Mouse (Mus musculus): Measurements from ENCODE around the gene Tmem150a. TPM values are rescaled to one million over a fixed set of nuclear protein-coding genes. Genes with fewer than 3 reads are reported as not detected.

The Tmem150a gene
- polyA plus RNA-seq, 1 experiment from 2014 or later, result 17.1 TPM

DNA sequence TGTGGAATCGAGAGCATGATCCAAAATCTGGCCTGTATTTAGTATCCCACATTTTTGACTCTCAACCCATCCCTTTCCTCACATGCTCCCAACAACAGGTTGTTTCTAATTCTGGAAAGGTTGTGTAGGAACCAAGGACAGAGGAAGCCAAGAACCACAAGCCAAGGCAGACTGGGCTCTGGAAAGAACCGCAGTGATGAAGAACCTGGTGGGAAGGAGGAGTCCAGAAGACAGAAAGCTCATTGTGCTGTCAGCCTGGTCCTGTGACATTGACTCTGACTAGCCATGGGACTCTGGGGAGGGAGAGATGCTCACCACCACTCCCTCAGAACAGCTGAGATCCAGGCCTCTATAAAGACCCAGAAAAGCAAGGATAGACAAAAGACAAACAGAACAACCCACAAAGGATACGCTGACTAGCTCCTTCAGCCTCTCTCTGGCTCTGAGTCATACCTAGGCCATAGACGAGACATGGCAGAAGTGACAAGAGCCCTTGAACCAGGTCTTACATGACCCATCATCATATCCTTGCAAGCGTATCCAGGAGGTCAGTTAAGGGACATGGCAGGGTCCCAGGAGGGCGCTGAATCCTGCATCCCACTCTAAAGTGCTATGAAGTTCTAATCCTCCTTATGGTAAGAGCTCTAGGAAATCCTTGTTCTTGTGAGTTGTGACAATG lies 28.0 kb downstream of the Tmem150a start:
- Histone ChIP-seq H3K4me3 (replicated peaks; ENCODE audit: low read depth, low read length) (no peak overlapping the region), H3K9ac (replicated peaks; ENCODE audit: low read length) (no peak overlapping the region), H3K36me3 (ENCODE audit: control insufficient read depth, insufficient read depth, low read length) (no peaks in the 10 kb centered on the region), H3K27me3 (ENCODE audit: control insufficient read depth, insufficient read depth, low read length) (peaks cover 15% of the 10 kb centered on the region; the same call in 1 of the 2 replicates), H3K4me2 (ENCODE audit: low read length) (no peak overlapping the region), H3K9me3 (ENCODE audit: control insufficient read depth, low read length) (no peaks in the 10 kb centered on the region), H3K27ac (replicated peaks; ENCODE audit: low read depth, low read length) (no peak overlapping the region), H3K4me1 (ENCODE audit: control insufficient read depth, insufficient read depth, low read length) (0 out of 2 replicates have a peak, but pooled peaks cover 5% of the 10 kb centered on the region)
- no peak for DNase-seq
- WGBS, result 79% methylated on average over 6 of the region's 6 CpGs
- ATAC-seq (ENCODE audit: low FRiP score, low TSS enrichment), result no peak

DNA sequence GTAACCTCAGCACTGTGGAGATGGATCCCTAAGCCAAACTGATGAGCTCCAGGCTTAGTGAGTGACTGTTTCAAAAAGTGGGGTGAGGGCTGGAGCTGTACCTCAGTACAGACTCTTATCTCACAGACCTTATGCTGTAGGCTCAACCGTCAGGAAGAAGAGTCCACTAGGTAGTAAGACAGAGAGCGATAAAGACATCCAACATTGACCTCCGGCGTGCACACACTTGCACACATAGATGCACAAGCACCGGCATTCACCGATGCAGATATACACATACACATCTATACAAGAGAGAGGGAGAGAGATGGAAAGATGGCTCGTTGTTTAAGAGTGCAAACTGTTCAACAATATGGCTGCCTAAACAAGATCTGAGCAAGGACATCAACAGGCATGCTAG lies 28.7 kb downstream of the Tmem150a start:
- peaks cover 15% of the 10 kb centered on the region; the same call in 1 of the 2 replicates for H3K27me3 ChIP-seq (ENCODE audit: control insufficient read depth, insufficient read depth, low read length)
- 0 out of 2 replicates have a peak, but pooled peaks cover 5% of the 10 kb centered on the region for H3K4me1 ChIP-seq (ENCODE audit: control insufficient read depth, insufficient read depth, low read length)
- no peak overlapping the region for H3K9ac ChIP-seq (replicated peaks; ENCODE audit: low read length)
- H3K27ac ChIP-seq (replicated peaks; ENCODE audit: low read depth, low read length), result no peak overlapping the region
- no peaks in the 10 kb centered on the region for H3K36me3 ChIP-seq (ENCODE audit: control insufficient read depth, insufficient read depth, low read length)
- 96% methylated on average over 7 of the region's 7 CpGs for WGBS
- DNase-seq (no peak), ATAC-seq (ENCODE audit: low FRiP score, low TSS enrichment) (no peak)
- H3K9me3 ChIP-seq (ENCODE audit: control insufficient read depth, low read length), result no peaks in the 10 kb centered on the region
- no peak overlapping the region for H3K4me3 ChIP-seq (replicated peaks; ENCODE audit: low read depth, low read length)
- no peak overlapping the region for H3K4me2 ChIP-seq (ENCODE audit: low read length)

DNA sequence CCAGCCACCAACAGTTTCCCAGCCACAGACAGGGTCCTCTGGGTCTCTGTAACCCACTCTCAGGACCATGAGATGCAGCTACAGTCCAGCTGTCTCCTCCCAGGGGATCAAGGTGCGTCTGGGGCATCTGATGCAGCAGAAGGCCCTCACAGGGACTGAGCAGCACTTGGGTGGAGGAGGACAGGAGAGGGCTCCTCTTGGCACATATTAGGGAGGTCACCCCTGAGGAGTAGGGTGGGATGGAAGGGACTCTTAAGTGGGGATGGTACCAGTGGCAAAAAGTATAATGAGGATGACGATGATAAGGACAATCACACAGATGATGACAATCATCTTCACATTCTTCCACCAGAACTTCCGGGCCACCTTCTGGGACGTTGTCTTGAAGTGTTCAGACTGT lies 30.0 kb downstream of the Tmem150a start:
- Histone ChIP-seq H3K9ac (replicated peaks; ENCODE audit: low read length) (no peak overlapping the region), H3K4me1 (ENCODE audit: control insufficient read depth, insufficient read depth, low read length) (0 out of 2 replicates have a peak, but pooled peaks cover 9% of the 10 kb centered on the region), H3K27me3 (ENCODE audit: control insufficient read depth, insufficient read depth, low read length) (peaks cover 14% of the 10 kb centered on the region; the same call in 1 of the 2 replicates), H3K27ac (replicated peaks; ENCODE audit: low read depth, low read length) (no peak overlapping the region), H3K9me3 (ENCODE audit: control insufficient read depth, low read length) (no peaks in the 10 kb centered on the region), H3K4me3 (replicated peaks; ENCODE audit: low read depth, low read length) (no peak overlapping the region), H3K36me3 (ENCODE audit: control insufficient read depth, insufficient read depth, low read length) (no peaks in the 10 kb centered on the region), H3K4me2 (ENCODE audit: low read length) (no peak overlapping the region)
- ATAC-seq (ENCODE audit: low FRiP score, low TSS enrichment) (no peak), DNase-seq (no peak)
- WGBS, result 91% methylated on average over 4 of the region's 4 CpGs

DNA sequence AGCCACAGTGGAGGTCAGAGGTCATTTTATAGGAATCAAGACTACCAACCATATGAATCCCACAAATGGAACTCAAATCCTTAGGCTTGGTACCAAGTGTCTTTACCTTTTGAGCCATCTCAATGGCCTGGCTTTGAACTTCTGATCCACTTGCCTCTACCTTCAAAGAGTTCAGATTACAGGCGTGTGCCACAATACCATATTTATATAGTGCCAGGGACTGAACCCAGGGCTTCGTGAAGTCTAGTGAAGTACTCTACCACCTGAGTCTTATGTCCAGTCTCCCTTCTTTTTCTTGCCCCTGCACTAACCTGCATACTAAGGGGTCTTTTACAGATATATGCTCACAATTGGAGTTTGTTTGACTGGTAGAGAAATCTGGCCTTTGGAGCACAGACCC lies 31.3 kb downstream of the Tmem150a start:
- Histone ChIP-seq H3K27me3 (ENCODE audit: control insufficient read depth, insufficient read depth, low read length) (peaks cover 16% of the 10 kb centered on the region; the same call in 1 of the 2 replicates), H3K4me3 (replicated peaks; ENCODE audit: low read depth, low read length) (no peak overlapping the region), H3K27ac (replicated peaks; ENCODE audit: low read depth, low read length) (no peak overlapping the region), H3K4me1 (ENCODE audit: control insufficient read depth, insufficient read depth, low read length) (0 out of 2 replicates have a peak, but pooled peaks cover 9% of the 10 kb centered on the region), H3K4me2 (ENCODE audit: low read length) (no peak overlapping the region), H3K9me3 (ENCODE audit: control insufficient read depth, low read length) (no peaks in the 10 kb centered on the region), H3K9ac (replicated peaks; ENCODE audit: low read length) (no peak overlapping the region), H3K36me3 (ENCODE audit: control insufficient read depth, insufficient read depth, low read length) (no peaks in the 10 kb centered on the region)
- 93% methylated on average over 2 of the region's 2 CpGs for WGBS
- ATAC-seq (ENCODE audit: low FRiP score, low TSS enrichment) (no peak), DNase-seq (no peak)

DNA sequence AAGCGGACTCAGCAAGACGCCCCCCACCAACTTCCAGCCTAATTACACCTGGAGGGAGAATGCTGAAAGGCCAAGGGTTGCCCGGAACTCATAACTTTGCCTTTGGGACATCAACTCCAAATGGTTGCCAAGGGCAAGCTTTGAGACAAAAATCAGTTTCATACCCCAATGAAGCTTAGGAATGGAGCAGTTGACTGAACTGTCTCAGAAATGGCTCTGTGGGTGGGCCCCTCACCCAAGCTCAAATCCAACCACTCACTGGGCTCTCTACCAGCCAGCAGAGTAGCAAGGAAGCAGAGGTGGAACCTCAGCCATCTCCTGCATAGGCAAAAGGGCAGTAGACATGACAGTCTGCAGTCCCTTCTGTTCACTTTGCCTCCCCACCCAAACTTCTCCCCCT lies 32.6 kb downstream of the Tmem150a start:
- DNase-seq (no peak), ATAC-seq (ENCODE audit: low FRiP score, low TSS enrichment) (no peak)
- Histone ChIP-seq H3K4me2 (ENCODE audit: low read length) (no peak overlapping the region), H3K27ac (replicated peaks; ENCODE audit: low read depth, low read length) (no peak overlapping the region), H3K9me3 (ENCODE audit: control insufficient read depth, low read length) (no peaks in the 10 kb centered on the region), H3K36me3 (ENCODE audit: control insufficient read depth, insufficient read depth, low read length) (no peaks in the 10 kb centered on the region), H3K4me3 (replicated peaks; ENCODE audit: low read depth, low read length) (no peak overlapping the region), H3K9ac (replicated peaks; ENCODE audit: low read length) (no peak overlapping the region), H3K4me1 (ENCODE audit: control insufficient read depth, insufficient read depth, low read length) (0 out of 2 replicates have a peak, but pooled peaks cover 9% of the 10 kb centered on the region), H3K27me3 (ENCODE audit: control insufficient read depth, insufficient read depth, low read length) (peaks cover 16% of the 10 kb centered on the region; the same call in 1 of the 2 replicates)
- 78% methylated on average over 3 of the region's 3 CpGs for WGBS

DNA sequence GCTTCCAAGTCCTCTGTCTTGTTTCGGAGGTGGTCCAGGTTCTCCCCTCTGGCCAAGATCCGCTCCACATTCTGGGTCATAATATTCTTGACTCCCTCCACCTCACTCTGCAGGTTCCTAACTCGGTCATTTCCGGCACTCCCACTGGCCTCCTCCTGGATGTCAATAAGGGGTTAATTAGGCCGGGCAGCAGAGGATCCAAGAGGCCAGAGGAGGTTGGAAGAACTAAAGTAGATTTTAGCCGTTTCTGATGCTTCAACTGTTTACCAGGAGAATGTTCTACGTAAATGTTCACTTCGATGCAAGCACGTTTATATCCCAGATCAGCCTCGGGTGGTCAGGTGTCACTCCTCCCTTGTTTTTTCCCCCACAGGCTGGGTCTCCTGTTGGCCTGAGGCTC lies 33.0 kb downstream of the Tmem150a start:
- H3K4me3 ChIP-seq (replicated peaks; ENCODE audit: low read depth, low read length), result no peak overlapping the region
- H3K4me2 ChIP-seq (ENCODE audit: low read length), result no peak overlapping the region
- no peaks in the 10 kb centered on the region for H3K9me3 ChIP-seq (ENCODE audit: control insufficient read depth, low read length)
- 75% methylated on average over 10 of the region's 10 CpGs for WGBS
- no peak overlapping the region for H3K27ac ChIP-seq (replicated peaks; ENCODE audit: low read depth, low read length)
- peaks cover 16% of the 10 kb centered on the region; the same call in 1 of the 2 replicates for H3K27me3 ChIP-seq (ENCODE audit: control insufficient read depth, insufficient read depth, low read length)
- 0 out of 2 replicates have a peak, but pooled peaks cover 9% of the 10 kb centered on the region for H3K4me1 ChIP-seq (ENCODE audit: control insufficient read depth, insufficient read depth, low read length)
- no peak overlapping the region for H3K9ac ChIP-seq (replicated peaks; ENCODE audit: low read length)
- H3K36me3 ChIP-seq (ENCODE audit: control insufficient read depth, insufficient read depth, low read length), result no peaks in the 10 kb centered on the region
- DNase-seq, result no peak
- ATAC-seq (ENCODE audit: low FRiP score, low TSS enrichment), result no peak

DNA sequence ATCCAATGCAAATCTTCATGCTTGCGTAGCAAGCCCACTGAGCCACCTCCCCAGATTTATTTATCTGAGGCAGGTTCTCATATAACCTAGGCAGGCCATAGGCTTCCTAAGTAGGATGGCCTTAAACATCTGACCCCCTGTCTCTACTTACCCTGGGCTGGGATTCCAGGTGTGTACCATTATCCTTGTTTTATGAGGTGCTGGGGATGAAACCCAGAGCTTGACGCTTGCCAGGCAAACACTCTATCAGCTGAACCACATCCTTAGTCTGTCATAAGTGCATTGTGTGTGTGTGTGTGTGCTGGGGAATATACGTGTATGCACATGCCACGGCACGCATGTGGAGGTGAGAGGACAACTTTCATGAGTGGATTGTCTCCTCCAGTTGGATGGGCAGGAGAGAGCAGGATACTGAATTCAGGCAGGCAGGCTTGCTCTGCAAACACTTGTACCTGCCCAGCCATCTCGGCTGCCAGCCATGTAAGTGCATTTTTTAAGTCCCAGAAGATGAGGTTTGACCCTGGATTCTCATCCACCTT lies 33.6 kb downstream of the Tmem150a start:
- no peak for ATAC-seq (ENCODE audit: low FRiP score, low TSS enrichment)
- H3K27me3 ChIP-seq (ENCODE audit: control insufficient read depth, insufficient read depth, low read length), result peaks cover 16% of the 10 kb centered on the region; the same call in 1 of the 2 replicates

DNA sequence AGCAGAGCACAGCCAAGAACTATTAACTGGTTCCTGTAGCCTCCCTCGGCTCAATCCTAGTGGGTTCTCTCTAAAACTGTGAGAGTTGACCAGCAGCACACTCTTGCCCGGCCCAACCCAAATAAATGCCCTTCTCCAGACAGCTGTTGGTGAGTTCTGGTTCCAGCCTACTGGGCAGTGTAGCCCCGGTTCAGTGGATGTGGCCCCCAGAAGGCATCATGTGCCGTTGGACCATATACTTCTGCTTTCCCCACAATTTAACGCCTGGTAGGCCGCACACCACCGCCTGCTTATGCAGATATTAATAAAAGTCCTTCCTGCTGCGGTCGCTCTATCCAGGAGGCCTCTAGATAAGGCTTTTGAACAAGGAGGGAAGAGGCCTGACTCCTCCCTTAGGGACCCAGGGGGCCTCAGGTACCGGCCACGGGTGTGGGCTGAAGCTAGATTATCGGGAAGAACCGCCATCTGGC lies 34.3 kb downstream of the Tmem150a start:
- no peak for ATAC-seq (ENCODE audit: low FRiP score, low TSS enrichment)
- Histone ChIP-seq H3K4me2 (ENCODE audit: low read length) (peak overlapping the region; percentile 52), H3K4me1 (ENCODE audit: control insufficient read depth, insufficient read depth, low read length) (0 out of 2 replicates have a peak, but pooled peaks cover 9% of the 10 kb centered on the region), H3K36me3 (ENCODE audit: control insufficient read depth, insufficient read depth, low read length) (no peaks in the 10 kb centered on the region), H3K9me3 (ENCODE audit: control insufficient read depth, low read length) (no peaks in the 10 kb centered on the region), H3K9ac (replicated peaks; ENCODE audit: low read length) (peak overlapping the region; percentile 34; the same call in 1 of the 2 replicates), H3K27ac (replicated peaks; ENCODE audit: low read depth, low read length) (no peak overlapping the region), H3K4me3 (replicated peaks; ENCODE audit: low read depth, low read length) (peak overlapping the region; percentile 25; the same call in 1 of the 2 replicates), H3K27me3 (ENCODE audit: control insufficient read depth, insufficient read depth, low read length) (peaks cover 16% of the 10 kb centered on the region; the same call in 1 of the 2 replicates)
- no peak for DNase-seq
- WGBS, result 39% methylated on average over 13 of the region's 13 CpGs

More for the DNA sequence above, 33.6 kb downstream of the Tmem150a start:
- Histone ChIP-seq H3K9ac (replicated peaks; ENCODE audit: low read length) (no peak overlapping the region), H3K4me3 (replicated peaks; ENCODE audit: low read depth, low read length) (no peak overlapping the region), H3K4me1 (ENCODE audit: control insufficient read depth, insufficient read depth, low read length) (0 out of 2 replicates have a peak, but pooled peaks cover 9% of the 10 kb centered on the region), H3K9me3 (ENCODE audit: control insufficient read depth, low read length) (no peaks in the 10 kb centered on the region), H3K27ac (replicated peaks; ENCODE audit: low read depth, low read length) (no peak overlapping the region), H3K4me2 (ENCODE audit: low read length) (no peak overlapping the region), H3K36me3 (ENCODE audit: control insufficient read depth, insufficient read depth, low read length) (no peaks in the 10 kb centered on the region)
- WGBS, result 91% methylated on average over 6 of the region's 6 CpGs
- no peak for DNase-seq
